Mouse (Mus musculus) embryonic facial prominence, embryonic 10.5 days (tissue): ENCODE results near the gene Rap1a. TPM values are rescaled to one million over a fixed set of nuclear protein-coding genes. Genes with fewer than 3 reads are reported as not detected.

Experiments
- DNase-seq: peaks from one replicate; pipeline ENCODE4 v3.0.0-alpha.2; 2017; ENCODE audit warnings: low spot score
- H3K27ac ChIP-seq: fragments of 300-500 bp; sonication (generic); replicated peaks from 2 replicates; pipeline ENCODE4 v1.5.1; 2016; ENCODE audit warnings: mild to moderate bottlenecking
- H3K27me3 ChIP-seq: fragments of 300-500 bp; sonication (generic); replicated peaks from 2 replicates; pipeline ENCODE4 v1.6.1; 2016; ENCODE audit warnings: low read depth, mild to moderate bottlenecking; ENCODE audit not compliant: poor library complexity, severe bottlenecking
- H3K36me3 ChIP-seq: fragments of 300-500 bp; sonication (generic); replicated peaks from 2 replicates; pipeline ENCODE4 v1.6.1; 2016; ENCODE audit warnings: mild to moderate bottlenecking, moderate library complexity
- H3K4me1 ChIP-seq: fragments of 300-500 bp; sonication (generic); 2 replicates; pipeline ENCODE4 v1.6.1; 2016
- H3K4me3 ChIP-seq: fragments of 300-500 bp; sonication (generic); 2 replicates; pipeline ENCODE4 v1.5.1; 2016; ENCODE audit warnings: mild to moderate bottlenecking, moderate library complexity
- H3K9me3 ChIP-seq: fragments of 300-500 bp; sonication (generic); 2 replicates; pipeline ENCODE4 v1.6.1; 2016; ENCODE audit warnings: mild to moderate bottlenecking
- WGBS: fragments of 180-500 bp; shearing (Covaris S2); methylation state at CpG from one replicate; pipeline ENCODE4 v1.1.7; 2016; 5-methylcytosine and 5-hydroxymethylcytosine counted together
- polyA plus RNA-seq: library from polyadenylated mRNA; unstranded; fragments of >200 nt; fragmentation: Nextera tagmentation; extraction: Ambion mirVana; gene quantifications from 2 replicates; pipeline ENCODE4 v1.2.1, GENCODE M21; 2016

The Rap1a gene
- polyA plus RNA-seq, 1 experiment from 2014 or later = 66.0 TPM

DNA sequence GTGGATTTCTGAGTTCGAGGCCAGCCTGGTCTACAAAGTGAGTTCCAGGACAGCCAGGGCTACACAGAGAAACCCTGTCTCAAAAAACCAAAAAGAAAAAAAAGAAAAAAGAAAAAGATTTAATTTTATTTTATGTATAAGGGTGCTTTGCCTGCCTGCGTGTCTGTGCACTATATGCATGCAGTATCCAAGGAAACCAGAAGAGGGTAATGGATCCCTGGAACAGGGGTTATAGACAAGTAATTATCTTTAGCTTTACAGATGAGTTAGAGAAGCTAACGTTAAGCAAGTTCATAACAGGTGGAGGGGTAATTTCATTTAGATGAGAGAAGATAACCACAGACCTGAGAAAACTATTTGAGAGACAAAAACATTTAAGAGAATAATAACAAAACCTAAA is 47.0 kb downstream of the Rap1a start:
- WGBS = 86% methylated on average over 3 of the region's 3 CpGs
- no peaks in the 10 kb centered on the region for H3K9me3 ChIP-seq
- no peak overlapping the region for H3K4me3 ChIP-seq
- no peak for DNase-seq
- H3K4me1 ChIP-seq = peaks cover 8% of the 10 kb centered on the region; the same call in 1 of the 2 replicates
- no peak overlapping the region for H3K27ac ChIP-seq
- peaks cover 4% of the 10 kb centered on the region; the same call in 1 of the 2 replicates for H3K36me3 ChIP-seq
- H3K27me3 ChIP-seq = no peaks in the 10 kb centered on the region

DNA sequence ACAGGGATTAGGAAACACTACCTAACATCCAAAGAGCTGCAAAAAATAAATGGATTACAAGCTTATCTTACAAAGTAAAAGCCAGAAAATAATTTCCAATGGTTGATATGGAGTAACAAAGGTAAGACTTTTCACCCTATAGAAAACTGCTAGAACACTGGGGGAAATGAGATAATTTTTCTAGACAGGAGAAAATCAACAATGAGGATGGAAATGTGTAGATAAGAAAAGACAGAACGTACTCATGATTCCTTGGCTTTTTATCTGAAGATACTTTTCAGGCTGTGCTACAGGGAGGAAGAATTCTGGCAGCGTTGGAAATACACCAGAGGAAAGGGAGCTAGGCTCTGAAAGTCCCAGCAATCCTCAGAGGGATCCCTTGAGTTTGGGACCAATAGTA is 50.3 kb downstream of the Rap1a start:
- Histone ChIP-seq H3K9me3 (no peaks in the 10 kb centered on the region), H3K4me1 (0 out of 2 replicates have a peak, but pooled peaks cover 2% of the 10 kb centered on the region), H3K27me3 (no peaks in the 10 kb centered on the region), H3K27ac (no peak overlapping the region), H3K36me3 (peaks cover 8% of the 10 kb centered on the region; the same call in 1 of the 2 replicates), H3K4me3 (no peak overlapping the region)
- no peak for DNase-seq
- 90% methylated on average over 2 of the region's 2 CpGs for WGBS

DNA sequence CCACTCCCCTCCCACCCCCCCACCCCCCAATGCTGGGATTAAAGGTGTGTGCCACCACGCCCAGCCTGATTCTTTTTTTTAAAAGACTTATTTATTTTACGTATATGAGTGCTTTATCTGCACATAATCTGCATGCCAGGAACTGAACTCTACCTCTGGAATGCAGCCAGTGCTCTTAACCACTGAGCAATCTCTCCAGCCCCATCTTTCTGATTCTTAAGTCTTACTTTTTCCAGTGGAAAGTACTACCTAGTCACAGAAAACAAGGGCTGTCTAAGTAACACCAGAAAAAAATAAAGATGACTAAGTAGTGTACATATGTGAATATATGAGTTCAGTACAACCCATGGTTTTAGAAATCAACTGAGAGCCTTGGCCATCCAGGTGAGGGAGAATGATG is 54.6 kb downstream of the Rap1a start:
- no peak overlapping the region for H3K4me3 ChIP-seq
- H3K27me3 ChIP-seq = no peaks in the 10 kb centered on the region
- WGBS = 95% methylated on average over 2 of the region's 2 CpGs
- no peaks in the 10 kb centered on the region for H3K9me3 ChIP-seq
- no peaks in the 10 kb centered on the region for H3K4me1 ChIP-seq
- DNase-seq = no peak
- no peak overlapping the region for H3K27ac ChIP-seq
- peaks cover 8% of the 10 kb centered on the region; the same call in 1 of the 2 replicates for H3K36me3 ChIP-seq

DNA sequence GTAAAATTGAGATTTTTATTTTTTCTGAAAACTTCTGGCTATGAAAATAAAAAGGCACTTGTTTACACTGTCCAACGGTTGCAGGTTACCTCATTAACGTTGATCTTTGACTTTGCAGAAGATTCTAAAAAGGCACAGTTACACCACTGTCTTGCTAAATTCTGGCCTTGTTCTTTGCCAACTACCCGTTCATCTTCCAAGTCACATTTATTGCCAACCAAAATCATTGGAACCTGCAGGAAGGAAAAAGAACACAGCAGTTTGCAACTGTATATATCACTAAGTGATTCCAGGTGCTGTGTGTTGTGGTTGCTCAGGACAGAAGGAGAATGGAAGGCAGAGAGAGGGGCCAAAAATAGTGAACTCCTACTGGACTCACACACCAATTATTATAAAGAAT is 63.5 kb downstream of the Rap1a start:
- WGBS = 85% methylated on average over 3 of the region's 3 CpGs
- no peaks in the 10 kb centered on the region for H3K9me3 ChIP-seq
- no peak overlapping the region for H3K27ac ChIP-seq
- no peak for DNase-seq
- H3K27me3 ChIP-seq = no peaks in the 10 kb centered on the region
- no peaks in the 10 kb centered on the region for H3K4me1 ChIP-seq
- no peak overlapping the region for H3K4me3 ChIP-seq
- H3K36me3 ChIP-seq = peaks cover 33% of the 10 kb centered on the region

- WGBS = 95% methylated on average over 7 of the region's 7 CpGs
- no peak for DNase-seq
Observed at GRCm38 (mm10) chr3:105737070-105737469, 64.1 kb downstream of the Rap1a start.

GRCm38 (mm10) chr3:105736148-105736547 is 65.0 kb downstream of the Rap1a start:
- no peak overlapping the region for H3K4me3 ChIP-seq
- H3K9me3 ChIP-seq = no peaks in the 10 kb centered on the region
- DNase-seq = no peak
- H3K27ac ChIP-seq = no peak overlapping the region
- 85% methylated on average over 1 of the region's 1 CpGs for WGBS
- no peaks in the 10 kb centered on the region for H3K27me3 ChIP-seq
- peaks cover 44% of the 10 kb centered on the region for H3K36me3 ChIP-seq
- no peaks in the 10 kb centered on the region for H3K4me1 ChIP-seq

More at GRCm38 (mm10) chr3:105737070-105737469, 64.1 kb downstream of the Rap1a start:
- H3K4me1 ChIP-seq = no peaks in the 10 kb centered on the region
- H3K27ac ChIP-seq = no peak overlapping the region
- H3K36me3 ChIP-seq = peaks cover 39% of the 10 kb centered on the region
- H3K4me3 ChIP-seq = no peak overlapping the region
- no peaks in the 10 kb centered on the region for H3K9me3 ChIP-seq
- H3K27me3 ChIP-seq = no peaks in the 10 kb centered on the region

DNA sequence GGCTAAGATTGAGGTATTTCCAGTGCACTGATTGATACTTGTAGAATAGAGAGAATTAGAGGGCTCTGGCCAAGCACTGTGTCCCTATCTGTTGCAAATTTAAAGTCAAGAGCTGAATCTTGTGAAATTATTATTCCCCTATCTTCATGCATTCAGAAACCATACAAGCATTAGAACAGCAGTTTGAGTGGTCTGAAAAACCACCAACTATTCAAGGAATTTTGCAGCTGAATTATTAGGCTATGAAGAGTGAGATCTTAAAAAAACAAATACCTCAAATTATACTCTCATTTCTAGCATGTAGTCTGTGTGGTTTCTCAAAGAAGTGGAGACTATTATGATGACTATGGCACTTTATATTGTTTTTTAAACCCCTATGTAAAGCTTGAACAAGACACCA is 65.9 kb downstream of the Rap1a start:
- H3K9me3 ChIP-seq = no peaks in the 10 kb centered on the region
- peaks cover 52% of the 10 kb centered on the region for H3K36me3 ChIP-seq
- H3K4me1 ChIP-seq = no peaks in the 10 kb centered on the region
- no peak overlapping the region for H3K4me3 ChIP-seq
- DNase-seq = no peak
- no peaks in the 10 kb centered on the region for H3K27me3 ChIP-seq
- H3K27ac ChIP-seq = no peak overlapping the region

DNA sequence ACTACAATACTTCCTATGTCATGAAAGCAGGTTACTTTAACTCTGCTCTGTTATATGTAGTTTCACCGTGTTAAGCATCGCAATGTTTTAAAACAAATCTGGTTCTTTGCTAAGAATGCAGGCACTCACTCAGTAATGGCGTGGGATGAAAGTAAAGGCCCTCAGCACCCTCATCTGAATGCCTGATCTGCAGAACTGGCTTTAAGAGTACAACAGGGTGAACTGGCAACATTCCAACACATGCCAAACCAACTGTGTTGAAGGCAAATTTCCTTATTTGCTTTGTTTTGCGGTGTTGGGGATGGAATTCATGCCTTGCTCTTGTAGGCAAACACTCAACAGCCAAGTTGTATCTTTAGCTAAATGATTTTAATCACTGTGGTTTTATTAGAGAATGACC is 67.6 kb downstream of the Rap1a start:
- Histone ChIP-seq H3K27ac (no peak overlapping the region), H3K9me3 (no peaks in the 10 kb centered on the region), H3K27me3 (no peaks in the 10 kb centered on the region), H3K4me3 (no peak overlapping the region), H3K4me1 (no peaks in the 10 kb centered on the region), H3K36me3 (peaks cover 53% of the 10 kb centered on the region)
- WGBS = 95% methylated on average over 4 of the region's 4 CpGs
- DNase-seq = no peak

DNA sequence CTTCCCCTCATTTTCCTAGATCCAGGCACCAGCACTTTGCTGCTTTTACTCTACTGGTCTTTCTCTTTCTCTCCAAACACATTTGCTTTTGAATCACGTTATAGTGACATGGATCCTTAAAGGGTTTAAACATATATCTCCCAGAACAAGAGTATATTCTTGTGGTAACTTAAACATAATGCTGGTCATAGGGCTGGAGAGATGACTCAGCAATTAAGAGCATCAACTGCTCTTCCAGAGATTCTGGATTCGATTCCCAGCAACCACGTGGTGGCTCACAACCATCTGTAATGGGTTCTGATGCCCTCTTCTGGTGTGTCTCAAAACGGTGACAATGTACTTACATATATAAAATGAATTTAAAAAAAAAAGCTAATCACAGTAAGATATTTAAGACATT is 68.8 kb downstream of the Rap1a start:
- Histone ChIP-seq H3K9me3 (no peaks in the 10 kb centered on the region), H3K4me1 (no peaks in the 10 kb centered on the region), H3K27me3 (no peaks in the 10 kb centered on the region), H3K36me3 (peaks cover 55% of the 10 kb centered on the region), H3K4me3 (no peak overlapping the region), H3K27ac (no peak overlapping the region)
- no peak for DNase-seq
- WGBS = 91% methylated on average over 4 of the region's 4 CpGs

DNA sequence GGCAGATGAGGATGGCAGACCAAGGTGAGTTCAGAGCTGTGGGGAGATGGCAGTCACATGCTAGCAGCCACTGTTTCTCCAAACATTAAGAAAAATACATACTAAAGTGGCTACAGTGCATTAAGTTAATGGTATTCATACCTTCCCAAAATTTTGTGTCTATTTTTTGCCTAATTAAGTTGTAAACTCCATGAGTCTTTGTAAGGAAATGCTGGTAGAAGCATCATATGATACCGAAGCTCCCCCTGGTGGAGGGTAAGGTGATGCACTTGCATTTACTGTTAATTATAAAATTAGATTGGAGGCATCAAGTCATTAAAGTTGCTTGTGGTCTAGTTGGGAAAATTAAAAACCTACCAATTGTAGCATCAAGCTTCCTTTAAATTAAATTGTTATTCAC is 75.1 kb downstream of the Rap1a start:
- H3K4me3 ChIP-seq = no peak overlapping the region
- DNase-seq = peak; percentile 47
- no peaks in the 10 kb centered on the region for H3K27me3 ChIP-seq
- H3K9me3 ChIP-seq = no peaks in the 10 kb centered on the region
- no peak overlapping the region for H3K27ac ChIP-seq
- 3% methylated on average over 1 of the region's 1 CpGs for WGBS
- peaks cover 12% of the 10 kb centered on the region for H3K36me3 ChIP-seq
- H3K4me1 ChIP-seq = peaks cover 3% of the 10 kb centered on the region

- no peak overlapping the region for H3K27ac ChIP-seq
- no peak for DNase-seq
- H3K36me3 ChIP-seq = peaks cover 3% of the 10 kb centered on the region; the same call in 1 of the 2 replicates
- H3K4me1 ChIP-seq = peaks cover 23% of the 10 kb centered on the region
- 89% methylated on average over 3 of the region's 3 CpGs for WGBS
- no peaks in the 10 kb centered on the region for H3K9me3 ChIP-seq
- H3K27me3 ChIP-seq = no peaks in the 10 kb centered on the region
- no peak overlapping the region for H3K4me3 ChIP-seq
Observed at GRCm38 (mm10) chr3:105722510-105722909, 78.6 kb downstream of the Rap1a start.

DNA sequence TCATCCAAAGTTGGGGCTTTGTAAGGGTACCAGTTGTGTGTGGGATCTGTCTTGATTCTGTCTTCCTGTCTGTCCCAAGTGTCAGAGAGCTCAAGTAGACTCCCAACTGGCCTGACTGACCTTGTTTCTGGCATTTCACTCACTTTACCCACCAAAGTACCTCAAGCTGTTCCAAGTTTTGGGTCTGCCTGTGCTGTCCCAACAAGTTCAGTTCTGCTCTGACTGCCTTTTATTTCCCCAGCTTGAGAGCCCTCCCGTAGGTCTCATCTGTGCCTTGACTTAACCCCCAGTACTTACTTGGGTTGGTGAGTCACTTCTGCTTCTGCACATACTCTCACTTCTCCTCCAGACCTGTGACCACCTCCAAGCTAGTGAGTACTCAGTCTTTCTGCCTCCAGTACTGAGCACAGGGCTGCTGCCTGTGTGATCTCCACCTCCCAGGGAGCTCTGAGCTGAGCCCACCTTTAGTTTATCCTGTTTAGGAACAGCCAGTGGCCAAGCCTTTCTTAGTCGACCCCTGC is 79.4 kb downstream of the Rap1a start:
- Histone ChIP-seq H3K4me3 (no peak overlapping the region), H3K9me3 (no peaks in the 10 kb centered on the region), H3K4me1 (peaks cover 30% of the 10 kb centered on the region), H3K36me3 (no peaks in the 10 kb centered on the region), H3K27ac (no peak overlapping the region), H3K27me3 (no peaks in the 10 kb centered on the region)
- 70% methylated on average over 2 of the region's 2 CpGs for WGBS
- DNase-seq = no peak

DNA sequence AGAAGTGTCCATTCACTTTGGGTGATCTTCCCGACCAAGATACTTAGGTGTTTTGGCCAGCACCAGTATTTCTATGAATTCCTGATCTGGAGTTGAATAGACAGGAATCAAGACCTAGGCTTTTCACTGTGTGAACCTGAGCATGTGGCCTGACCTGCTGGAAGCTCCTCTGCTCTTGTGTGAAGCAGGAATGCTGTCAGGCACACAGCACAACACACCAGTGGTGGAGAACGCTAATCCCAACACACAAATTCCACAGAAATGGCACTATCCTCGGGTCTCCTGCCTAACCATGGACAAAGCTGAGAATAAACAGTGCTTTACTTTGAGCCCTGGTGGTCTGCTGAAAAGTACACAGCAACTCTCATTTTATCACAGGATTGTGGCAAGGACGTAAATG is 80.6 kb downstream of the Rap1a start:
- Histone ChIP-seq H3K27ac (no peak overlapping the region), H3K4me1 (peaks cover 38% of the 10 kb centered on the region), H3K36me3 (no peaks in the 10 kb centered on the region), H3K27me3 (no peaks in the 10 kb centered on the region), H3K9me3 (no peaks in the 10 kb centered on the region), H3K4me3 (no peak overlapping the region)
- WGBS = 74% methylated on average over 4 of the region's 4 CpGs
- DNase-seq = no peak

- peaks cover 43% of the 10 kb centered on the region for H3K4me1 ChIP-seq
- H3K27ac ChIP-seq = no peak overlapping the region
- no peaks in the 10 kb centered on the region for H3K27me3 ChIP-seq
- WGBS = 65% methylated on average over 4 of the region's 4 CpGs
- no peak for DNase-seq
- H3K36me3 ChIP-seq = no peaks in the 10 kb centered on the region
- no peaks in the 10 kb centered on the region for H3K9me3 ChIP-seq
- no peak overlapping the region for H3K4me3 ChIP-seq
Observed at GRCm38 (mm10) chr3:105719979-105720378, 81.2 kb downstream of the Rap1a start.
